Mouse (Mus musculus) lung, embryonic 15.5 days (tissue): ENCODE data around the gene Tex30. TPM values are rescaled to one million over a fixed set of nuclear protein-coding genes. Genes with fewer than 3 reads are reported as not detected.
A peak's percentile ranks its signal among the peaks of the same experiment; 100 is the strongest.
"Not testable (repeated sequence)": the region's sequence is repeated elsewhere in the genome, so short reads cannot be mapped to it uniquely, and the experiment has no call there.

Experiments used
- ATAC-seq: fragments of 200-750 bp; cut with Nextera tagmentation; 2 replicates; pipeline ENCODE4 v1.8.0; 2017; ENCODE audit warnings: moderate number of reproducible peaks, borderline replicate concordance; ENCODE audit not compliant: low FRiP score, low TSS enrichment; ENCODE audit errors: extremely low read depth
- H3K27ac ChIP-seq: fragments of 300-500 bp; sonication (generic); 2 replicates; pipeline ENCODE4 v1.5.1; 2015; ENCODE audit warnings: moderate library complexity, mild to moderate bottlenecking, inconsistent platforms
- H3K27me3 ChIP-seq: fragments of 300-500 bp; sonication (generic); 2 replicates; pipeline ENCODE4 v1.6.1; 2015; ENCODE audit warnings: inconsistent platforms
- H3K36me3 ChIP-seq: fragments of 300-500 bp; sonication (generic); 2 replicates; pipeline ENCODE4 v1.6.1; 2015; ENCODE audit warnings: inconsistent platforms
- H3K4me1 ChIP-seq: fragments of 300-500 bp; sonication (generic); 2 replicates; pipeline ENCODE4 v1.6.1; 2015; ENCODE audit warnings: inconsistent platforms
- H3K4me2 ChIP-seq: fragments of 300-500 bp; sonication (generic); 2 replicates; pipeline ENCODE4 v1.6.1; 2015; ENCODE audit warnings: inconsistent platforms, mild to moderate bottlenecking, moderate library complexity
- H3K4me3 ChIP-seq: fragments of 300-500 bp; sonication (generic); 2 replicates; pipeline ENCODE4 v1.5.1; 2015; ENCODE audit warnings: mild to moderate bottlenecking, inconsistent platforms
- H3K9ac ChIP-seq: fragments of 300-500 bp; sonication (generic); 2 replicates; pipeline ENCODE4 v1.6.1; 2015; ENCODE audit warnings: inconsistent platforms
- H3K9me3 ChIP-seq: fragments of 300-500 bp; sonication (generic); 2 replicates; pipeline ENCODE4 v1.6.1; 2016; ENCODE audit warnings: inconsistent platforms
- WGBS: fragments of 180-500 bp; shearing (Covaris S2); methylation state at CpG from one replicate; pipeline ENCODE4 v1.1.7; 2015; 5-methylcytosine and 5-hydroxymethylcytosine counted together
- polyA plus RNA-seq: library from polyadenylated mRNA; unstranded; fragments of >200 nt; fragmentation: Nextera tagmentation; extraction: Ambion mirVana; gene quantifications from 2 replicates; pipeline ENCODE4 v1.2.1, GENCODE M21; 2015

Tex30 gene
- polyA plus RNA-seq, 1 experiment from 2014 or later: 89.0 TPM

- under 1% methylated on average over 39 of the region's 39 CpGs for WGBS
- peaks cover 11% of the 10 kb centered on the region for H3K4me1 ChIP-seq
- ATAC-seq: peak; percentile 96
- peaks cover 14% of the 10 kb centered on the region for H3K36me3 ChIP-seq
- peak within 1 kb of the TSS; percentile 75 for H3K4me3 ChIP-seq
- peak within 1 kb of the TSS; percentile 90 for H3K4me2 ChIP-seq
- H3K27me3 ChIP-seq: no peaks in the 10 kb centered on the region
- peak within 1 kb of the TSS; percentile 74 for H3K9ac ChIP-seq
- peak within 1 kb of the TSS; percentile 99 for H3K27ac ChIP-seq
- no peaks in the 10 kb centered on the region for H3K9me3 ChIP-seq
Observed at GRCm38 (mm10) chr1:44118239-44119054, 16.2 kb upstream of the Tex30 start, which contains the start of the genes Kdelc1 and Bivm. Gene Kdelc1, minus strand, starts transcription at chr1:44118808. Gene Bivm, plus strand, starts transcription at chr1:44118957.

DNA sequence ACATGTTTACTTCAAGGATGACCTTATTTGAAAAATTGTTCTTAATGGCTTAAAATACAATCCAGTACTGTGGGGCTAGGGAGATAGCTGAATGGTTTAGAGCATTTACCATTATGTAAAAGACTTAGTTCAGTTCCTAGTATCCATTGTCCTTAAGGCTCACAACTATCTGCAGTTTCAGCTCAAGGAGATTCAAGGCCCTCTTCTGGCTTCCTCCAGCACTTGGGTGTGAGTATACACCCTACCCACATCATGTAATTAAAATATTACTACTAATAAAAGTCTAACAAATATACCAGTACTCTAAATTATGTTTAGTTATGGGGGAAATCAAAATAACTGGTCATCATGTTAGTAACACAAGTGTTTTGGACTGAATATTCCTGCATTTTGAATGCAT, 15.3 kb upstream of the Tex30 start:
- H3K9ac ChIP-seq: no peak overlapping the region; the same call in 1 of the 2 replicates
- peaks cover 23% of the 10 kb centered on the region for H3K36me3 ChIP-seq
- H3K4me1 ChIP-seq: peaks cover 11% of the 10 kb centered on the region
- no peak for ATAC-seq
- no peaks in the 10 kb centered on the region for H3K27me3 ChIP-seq
- peak overlapping the region; percentile 75 for H3K4me3 ChIP-seq
- peak overlapping the region; percentile 90 for H3K4me2 ChIP-seq
- no peak overlapping the region for H3K27ac ChIP-seq
- H3K9me3 ChIP-seq: no peaks in the 10 kb centered on the region

DNA sequence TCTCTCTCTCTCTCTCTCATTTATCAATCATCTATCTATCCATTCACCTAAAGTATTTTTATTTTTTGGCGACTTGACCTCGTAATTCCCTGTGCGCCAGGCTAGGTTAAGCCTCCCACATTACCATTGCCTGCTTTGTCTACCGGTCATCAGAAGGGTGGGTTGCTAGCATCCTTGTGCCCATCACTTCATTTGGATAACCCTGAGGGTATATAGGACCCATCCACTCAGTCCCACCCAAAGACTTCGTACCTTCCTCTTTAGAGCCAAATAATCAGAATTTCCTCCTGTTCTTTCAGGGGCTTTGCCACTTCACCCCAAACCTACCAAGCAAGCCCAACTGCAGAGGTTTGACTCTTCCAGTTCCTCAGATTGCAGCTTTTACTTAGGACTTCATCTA, 698 bp upstream of the Tex30 start:
- peaks cover 20% of the 10 kb centered on the region for H3K36me3 ChIP-seq
- no peak for ATAC-seq
- H3K27ac ChIP-seq: peak overlapping the region; percentile 7; the same call in 1 of the 2 replicates
- peak overlapping the region; percentile 100 for H3K4me3 ChIP-seq
- 0 out of 2 replicates have a peak overlapping the region, but pooled peaks have one; percentile 20 for H3K9ac ChIP-seq
- peak overlapping the region; percentile 65 for H3K4me2 ChIP-seq
- H3K27me3 ChIP-seq: no peaks in the 10 kb centered on the region
- H3K4me1 ChIP-seq: peaks cover 13% of the 10 kb centered on the region
- no peaks in the 10 kb centered on the region for H3K9me3 ChIP-seq
- 13% methylated on average over 5 of the region's 5 CpGs for WGBS

DNA sequence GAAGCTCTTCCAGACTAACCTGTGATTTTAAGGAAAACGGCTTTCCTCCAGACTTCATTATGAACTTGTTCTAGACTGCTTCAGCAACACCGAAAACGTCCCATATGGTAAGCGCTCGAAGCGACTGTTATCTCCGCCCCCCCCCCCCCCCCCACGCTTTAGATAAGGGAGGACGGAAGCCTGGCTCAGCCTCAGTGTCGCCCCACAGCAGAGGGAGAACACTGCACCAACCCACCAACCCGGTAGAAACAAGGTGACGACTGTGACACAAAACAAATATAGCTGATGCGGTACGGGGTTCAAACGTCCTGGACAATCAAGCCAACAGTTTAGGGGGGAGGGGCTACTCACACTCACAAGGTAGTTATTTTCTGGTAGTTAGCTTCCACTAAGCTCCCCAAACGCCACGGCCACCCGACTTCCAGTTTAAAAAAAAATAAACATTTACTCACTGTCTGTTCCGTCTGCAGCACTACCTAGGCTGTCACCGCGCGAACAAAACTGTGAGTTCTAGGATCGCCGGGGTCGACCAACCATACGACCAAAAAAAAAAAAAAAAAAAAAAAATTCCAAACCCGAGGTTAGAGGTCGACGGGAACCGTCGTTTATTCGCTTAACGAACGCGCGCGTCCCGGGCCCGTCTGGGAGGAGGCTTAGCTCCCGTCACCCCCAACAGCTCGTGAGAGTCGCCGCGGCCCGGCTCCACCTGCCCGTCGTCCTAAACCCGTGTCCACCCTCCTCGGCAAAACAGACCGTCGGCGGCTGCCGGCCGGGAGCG, 604 bp downstream of the Tex30 start:
- Histone ChIP-seq H3K27ac (peak overlapping the region; percentile 98), H3K9me3 (no peaks in the 10 kb centered on the region), H3K4me2 (peak overlapping the region; percentile 65), H3K4me3 (peak overlapping the region; percentile 100), H3K27me3 (no peaks in the 10 kb centered on the region), H3K4me1 (peaks cover 13% of the 10 kb centered on the region), H3K36me3 (peaks cover 19% of the 10 kb centered on the region), H3K9ac (peak overlapping the region; percentile 83)
- peak; percentile 77 for ATAC-seq
- under 1% methylated on average over 55 of the region's 55 CpGs for whole genome bisulfite sequencing

DNA sequence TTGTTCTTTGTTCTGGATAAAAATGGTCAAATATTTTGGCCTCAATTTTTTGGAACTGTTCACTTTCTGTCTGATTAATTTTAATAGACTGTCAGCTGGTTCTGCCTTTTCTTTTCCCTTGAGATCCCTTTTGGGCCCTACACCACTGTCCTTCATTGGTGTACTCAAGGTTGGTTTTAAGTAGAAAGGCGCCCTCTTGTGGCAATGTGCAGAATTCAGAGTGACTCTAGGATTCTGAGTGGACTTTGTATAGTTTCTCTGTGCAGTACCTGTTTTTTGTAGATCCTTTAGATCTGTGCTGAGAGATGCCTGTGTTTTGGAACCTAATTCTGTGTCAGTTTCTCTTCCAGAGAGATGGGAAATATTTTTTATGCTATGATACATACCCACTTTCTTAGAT, 37.6 kb downstream of the Tex30 start:
- H3K27ac ChIP-seq: no peak overlapping the region
- WGBS: 0% methylated on average over 1 of the region's 1 CpGs
- no peaks in the 10 kb centered on the region for H3K9me3 ChIP-seq
- H3K9ac ChIP-seq: no peak overlapping the region
- no peak overlapping the region for H3K4me2 ChIP-seq
- no peaks in the 10 kb centered on the region for H3K4me1 ChIP-seq
- H3K36me3 ChIP-seq: no peaks in the 10 kb centered on the region
- H3K27me3 ChIP-seq: no peaks in the 10 kb centered on the region
- no peak overlapping the region for H3K4me3 ChIP-seq
- no peak for ATAC-seq

GRCm38 (mm10) chr1:44063439-44063838, 38.8 kb downstream of the Tex30 start:
- H3K9me3 ChIP-seq: no peaks in the 10 kb centered on the region
- no peak overlapping the region for H3K4me3 ChIP-seq
- no peaks in the 10 kb centered on the region for H3K36me3 ChIP-seq
- H3K27ac ChIP-seq: no peak overlapping the region
- no peak overlapping the region for H3K4me2 ChIP-seq
- no peak for ATAC-seq
- 92% methylated on average over 6 of the region's 6 CpGs for WGBS
- no peaks in the 10 kb centered on the region for H3K27me3 ChIP-seq
- H3K4me1 ChIP-seq: no peaks in the 10 kb centered on the region
- no peak overlapping the region for H3K9ac ChIP-seq

DNA sequence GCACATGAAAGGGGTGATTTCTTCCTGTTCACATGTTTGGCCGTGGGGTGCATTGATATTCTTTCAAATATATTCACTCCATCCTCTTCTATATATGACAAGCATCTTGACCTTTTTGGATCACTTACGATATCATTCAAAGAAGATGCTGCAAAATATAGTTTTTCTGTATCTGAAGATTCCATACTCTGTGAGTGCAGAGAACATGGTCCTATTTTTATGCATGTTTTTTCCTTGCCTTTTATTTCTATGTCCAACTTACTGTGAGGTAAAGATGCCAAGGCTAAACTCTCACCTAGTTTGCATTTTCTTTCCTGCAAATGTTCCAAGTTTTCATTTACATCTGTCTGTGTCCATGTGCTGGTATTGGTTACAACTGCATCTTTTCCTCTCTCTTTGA, 40.4 kb downstream of the Tex30 start, which contains the start of gene Gm8251:
TSS of gene Gm8251 (minus strand) at position 101 of the 400 bp plus-strand sequence.
- Histone ChIP-seq H3K4me3 (no peak within 1 kb of the TSS), H3K27me3 (no peaks in the 10 kb centered on the region), H3K4me2 (no peak within 1 kb of the TSS), H3K36me3 (no peaks in the 10 kb centered on the region), H3K4me1 (no peaks in the 10 kb centered on the region), H3K27ac (no peak within 1 kb of the TSS), H3K9me3 (no peaks in the 10 kb centered on the region), H3K9ac (no peak within 1 kb of the TSS)
- WGBS: 89% methylated on average over 2 of the region's 2 CpGs
- ATAC-seq: no peak

GRCm38 (mm10) chr1:44057805-44058204, 44.4 kb downstream of the Tex30 start:
- H3K9ac ChIP-seq: no peak overlapping the region

DNA sequence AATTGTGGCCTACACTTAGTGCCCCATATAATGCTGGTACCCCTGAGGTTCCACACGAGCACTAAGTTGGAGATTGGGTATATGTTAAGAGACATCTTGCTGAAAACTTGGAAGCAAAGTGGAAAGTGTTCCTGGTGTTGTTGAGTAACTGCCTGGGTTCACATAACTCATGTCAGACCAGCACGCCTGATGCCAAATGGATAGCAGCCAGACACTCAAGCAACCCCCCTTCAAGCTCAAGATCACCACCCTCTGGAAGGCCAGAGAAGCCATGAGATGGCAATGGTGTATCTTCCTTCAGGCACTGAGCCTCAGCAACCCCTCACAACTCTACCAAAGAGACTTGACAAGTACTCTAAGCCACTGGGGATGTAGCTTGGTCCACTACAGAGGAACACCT, 55.7 kb downstream of the Tex30 start:
- no peak overlapping the region for H3K4me2 ChIP-seq
- WGBS: 49% methylated on average over 2 of the region's 2 CpGs
- H3K4me3 ChIP-seq: no peak overlapping the region
- no peaks in the 10 kb centered on the region for H3K36me3 ChIP-seq
- no peak for ATAC-seq
- H3K4me1 ChIP-seq: no peaks in the 10 kb centered on the region
- H3K9ac ChIP-seq: no peak overlapping the region
- H3K9me3 ChIP-seq: no peaks in the 10 kb centered on the region
- no peak overlapping the region for H3K27ac ChIP-seq
- no peaks in the 10 kb centered on the region for H3K27me3 ChIP-seq

More at GRCm38 (mm10) chr1:44057805-44058204, 44.4 kb downstream of the Tex30 start:
- Histone ChIP-seq H3K4me2 (no peak overlapping the region), H3K27me3 (no peaks in the 10 kb centered on the region), H3K9me3 (no peaks in the 10 kb centered on the region), H3K4me3 (no peak overlapping the region), H3K36me3 (no peaks in the 10 kb centered on the region), H3K27ac (no peak overlapping the region), H3K4me1 (no peaks in the 10 kb centered on the region)
- ATAC-seq: no peak
- 66% methylated on average over 3 of the region's 3 CpGs for WGBS

GRCm38 (mm10) chr1:44045689-44046088, 56.6 kb downstream of the Tex30 start:
- H3K27me3 ChIP-seq: not testable (repeated sequence)

GRCm38 (mm10) chr1:44042555-44042915, 59.7 kb downstream of the Tex30 start:
- no peak overlapping the region for H3K27ac ChIP-seq
- no peaks in the 10 kb centered on the region for H3K9me3 ChIP-seq
- H3K4me2 ChIP-seq: peak overlapping the region; percentile 71
- ATAC-seq: no peak
- H3K4me1 ChIP-seq: no peaks in the 10 kb centered on the region
- no peaks in the 10 kb centered on the region for H3K36me3 ChIP-seq
- WGBS: 0% methylated on average over 6 of the region's 6 CpGs
- peak overlapping the region; percentile 43 for H3K4me3 ChIP-seq
- H3K27me3 ChIP-seq: no peaks in the 10 kb centered on the region
- peak overlapping the region; percentile 36 for H3K9ac ChIP-seq

More at GRCm38 (mm10) chr1:44045689-44046088, 56.6 kb downstream of the Tex30 start:
- not testable (repeated sequence) for H3K9ac ChIP-seq, H3K27ac ChIP-seq, H3K4me3 ChIP-seq, H3K9me3 ChIP-seq, H3K4me2 ChIP-seq, H3K4me1 ChIP-seq, H3K36me3 ChIP-seq, ATAC-seq
- 82% methylated on average over 5 of the region's 5 CpGs for WGBS
